Mouse (Mus musculus): ENCODE measurements at regions not wholly inside any gene's neighbourhood (a gene's known extent, or its start where the extent isn't known, plus 50 kb on each side); places are given as distances from the start of the nearest gene placed in this dataset.

- TF ChIP-seq CTCF (IDR thresholded peaks at IDR 0.05; ENCODE audit: low read depth) (no peak), EP300 (IDR thresholded peaks at IDR 0.05; ENCODE audit: low read depth) (no peak)
These were observed 113.6 kb downstream of the Sall1 start for GRCm38 (mm10) chr8:88930370-88930769.

Measured in liver, postnatal 0 days (tissue).